Mouse (Mus musculus): Measurements from ENCODE around the gene Gtpbp1. TPM values are rescaled to one million over a fixed set of nuclear protein-coding genes. Genes with fewer than 3 reads are reported as not detected.

The Gtpbp1 gene
- total and polyA plus RNA-seq, 3 experiments: 25.3 to 45.3 (median 34.2) TPM

DNA sequence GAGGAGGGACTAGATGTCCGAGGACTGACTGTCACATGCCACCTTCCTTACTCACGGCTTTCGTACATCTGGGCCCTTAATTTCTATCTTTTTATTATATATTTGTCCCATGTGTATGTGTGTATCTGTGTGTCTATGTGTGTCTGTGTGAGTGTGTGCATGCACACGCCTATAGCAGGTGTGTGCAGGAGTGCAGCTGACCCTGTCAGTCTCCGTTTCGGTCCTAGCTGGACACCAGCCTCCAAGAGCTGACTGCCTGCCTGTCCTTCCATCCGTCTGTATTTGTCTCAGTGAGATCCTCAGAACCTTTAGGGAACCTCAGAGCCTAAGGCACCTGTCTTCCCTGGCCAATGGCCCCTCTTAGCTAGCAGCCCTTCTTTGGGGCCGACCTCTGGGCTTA lies 29.6 kb downstream of the Gtpbp1 start:
- Histone ChIP-seq H3K9me3 (replicated peaks; ENCODE audit: low read length) (no peaks in the 10 kb centered on the region), H3K4me3 (replicated peaks in 1 of 3; ENCODE audit: low read depth in 2 of 3, low read length in 2 of 3, poor library complexity in 1 of 3) (no peak overlapping the region), H3K4me2 (ENCODE audit: insufficient read depth, low read depth, poor library complexity, severe bottlenecking) (no peak overlapping the region), H3K27me3 (replicated peaks) (no peaks in the 10 kb centered on the region), H3K79me2 (replicated peaks; ENCODE audit: control insufficient read depth, extremely low read depth, insufficient read depth, poor library complexity, severe bottlenecking) (no peaks in the 10 kb centered on the region), H3K36me3 (replicated peaks in 1 of 2; ENCODE audit: control insufficient read depth in 1 of 2, insufficient read depth in 1 of 2, low read length in 1 of 2) (peaks cover 76 to 92% of the 10 kb centered on the region in 2 experiments), H3K27ac (ENCODE audit: insufficient read depth, low read depth) (no peak overlapping the region), H3K4me1 (ENCODE audit: control insufficient read depth in 1 of 2, insufficient read depth in 2 of 2) (peaks cover 0 to 21% of the 10 kb centered on the region in 2 experiments; a peak in 3 of 4 replicates), H3K9ac (ENCODE audit: insufficient read depth, low read depth) (no peak overlapping the region)
- DNase-seq (ENCODE audit: extremely low read depth): no peak
- in situ Hi-C loops (cut with MboI; ENCODE audit: low pct_ligation_motif_present, low pct_unique_long_range_greater_than_20kb, low sequenced_read_pairs): no loop called here
- TF ChIP-seq CHD1 (IDR thresholded peaks at IDR 0.05; ENCODE audit: low read depth, low read length): no peak
- no peak for TF ChIP-seq JUND (conservative IDR thresholded peaks at IDR 0.05; ENCODE audit: low read depth, low read length)
- TF ChIP-seq POLR2AphosphoS2 (IDR thresholded peaks at IDR 0.05; ENCODE audit: low read depth, low read length): no peak
- TF ChIP-seq E2F4 (IDR thresholded peaks at IDR 0.05; ENCODE audit: insufficient replicate concordance, low read depth, low read length): no peak
- TF ChIP-seq CHD2 (IDR thresholded peaks at IDR 0.05; ENCODE audit: low read length): no peak
- TF ChIP-seq BHLHE40 (IDR thresholded peaks at IDR 0.05; ENCODE audit: low read depth, low read length): no peak
- TF ChIP-seq ZNF384 (IDR thresholded peaks at IDR 0.05; ENCODE audit: low read depth, low read length): no peak
- no peak for TF ChIP-seq GABPA (IDR thresholded peaks at IDR 0.05; ENCODE audit: insufficient replicate concordance, low read depth, low read length)
- TF ChIP-seq USF1 (IDR thresholded peaks at IDR 0.05; ENCODE audit: low read depth, low read length): no peak
- no peak for TF ChIP-seq ETS1 (conservative IDR thresholded peaks at IDR 0.05; ENCODE audit: low read depth, low read length)
- no peak for TF ChIP-seq USF2 (conservative IDR thresholded peaks at IDR 0.05; ENCODE audit: low read depth, low read length)
- no peak for TF ChIP-seq UBTF (IDR thresholded peaks at IDR 0.05; ENCODE audit: low read depth, low read length)
- no peak for TF ChIP-seq EP300 (IDR thresholded peaks at IDR 0.05; ENCODE audit: low read length)
- no peak for TF ChIP-seq POLR2A (IDR thresholded peaks at IDR 0.05; ENCODE audit: low read depth, low read length)
- no peak for TF ChIP-seq SIN3A (IDR thresholded peaks at IDR 0.05; ENCODE audit: low read length)
- dilution Hi-C loops (cut with MboI; ENCODE audit: extremely low pct_ligation_motif_present, extremely low pct_unique_long_range_greater_than_20kb, low sequenced_read_pairs): no loop called here

DNA sequence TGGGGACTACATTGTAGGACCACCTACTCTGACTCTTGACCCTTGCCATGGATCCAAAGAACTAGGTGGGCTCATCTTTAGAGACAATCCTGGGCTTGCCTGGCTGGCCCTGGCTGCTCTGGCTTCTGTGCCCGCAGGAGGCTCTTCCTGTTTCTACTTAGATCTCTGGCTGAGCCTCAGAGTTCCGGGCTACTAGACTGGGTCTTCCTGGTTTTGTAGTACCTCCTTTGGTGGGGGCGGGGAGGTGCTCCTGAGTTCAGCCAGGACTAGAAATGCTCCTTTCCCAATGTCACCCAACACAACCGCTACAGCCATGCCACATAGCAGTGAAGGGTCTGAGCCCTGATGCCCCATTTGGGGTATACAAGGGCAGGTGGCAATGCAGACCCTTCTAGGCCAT lies 30.2 kb downstream of the Gtpbp1 start:
- Histone ChIP-seq H3K27ac (ENCODE audit: insufficient read depth, low read depth) (no peak overlapping the region), H3K9ac (ENCODE audit: insufficient read depth, low read depth) (no peak overlapping the region), H3K79me2 (replicated peaks; ENCODE audit: control insufficient read depth, extremely low read depth, insufficient read depth, poor library complexity, severe bottlenecking) (no peaks in the 10 kb centered on the region), H3K4me2 (ENCODE audit: insufficient read depth, low read depth, poor library complexity, severe bottlenecking) (no peak overlapping the region), H3K27me3 (replicated peaks) (no peaks in the 10 kb centered on the region), H3K36me3 (replicated peaks in 1 of 2; ENCODE audit: control insufficient read depth in 1 of 2, insufficient read depth in 1 of 2, low read length in 1 of 2) (peaks cover 72 to 92% of the 10 kb centered on the region in 2 experiments), H3K4me3 (replicated peaks in 1 of 3; ENCODE audit: low read depth in 2 of 3, low read length in 2 of 3, poor library complexity in 1 of 3) (no peak overlapping the region), H3K9me3 (replicated peaks; ENCODE audit: low read length) (no peaks in the 10 kb centered on the region), H3K4me1 (ENCODE audit: control insufficient read depth in 1 of 2, insufficient read depth in 2 of 2) (peaks cover 0 to 26% of the 10 kb centered on the region in 2 experiments; a peak in 3 of 4 replicates)
- in situ Hi-C loops (cut with MboI; ENCODE audit: low pct_ligation_motif_present, low pct_unique_long_range_greater_than_20kb, low sequenced_read_pairs): no loop called here
- TF ChIP-seq E2F4 (IDR thresholded peaks at IDR 0.05; ENCODE audit: insufficient replicate concordance, low read depth, low read length) (no peak), MAFK (IDR thresholded peaks at IDR 0.05; ENCODE audit: insufficient replicate concordance, low read length) (no peak), ZKSCAN1 (IDR thresholded peaks at IDR 0.05; ENCODE audit: borderline replicate concordance, low read depth, low read length) (no peak), UBTF (IDR thresholded peaks at IDR 0.05; ENCODE audit: low read depth, low read length) (no peak), MYC (IDR thresholded peaks at IDR 0.05; ENCODE audit: low read depth, low read length) (no peak), IRF4 (IDR thresholded peaks at IDR 0.05; ENCODE audit: low read depth, low read length) (no peak), ELF1 (IDR thresholded peaks at IDR 0.05; ENCODE audit: low read depth, low read length) (no peak), BHLHE40 (IDR thresholded peaks at IDR 0.05; ENCODE audit: low read depth, low read length) (no peak), ZC3H11A (IDR thresholded peaks at IDR 0.05; ENCODE audit: low read depth, low read length) (no peak), RAD21 (IDR thresholded peaks at IDR 0.05; ENCODE audit: low read depth, low read length) (no peak)
- dilution Hi-C loops (cut with MboI; ENCODE audit: extremely low pct_ligation_motif_present, extremely low pct_unique_long_range_greater_than_20kb, low sequenced_read_pairs): no loop called here
- DNase-seq (ENCODE audit: extremely low read depth): no peak

Data from CH12.LX (cell line).